Mouse (Mus musculus) thymus, adult 2 months (tissue): ENCODE measurements around the gene 0610037L13Rik. TPM values are rescaled to one million over a fixed set of nuclear protein-coding genes. Genes with fewer than 3 reads are reported as not detected.

Experiments used
- DNase-seq: peaks from one replicate; pipeline ENCODE4 v3.0.0; 2021
- H3K27ac ChIP-seq: fragments of 200-500 bp; 2 replicates; pipeline ENCODE4 v1.5.1; 2012; ENCODE audit warnings: low read length, control low read depth; ENCODE audit not compliant: control insufficient read depth, insufficient read depth
- H3K27me3 ChIP-seq: fragments of 200-500 bp; 2 replicates; pipeline ENCODE4 v1.6.1; 2012; ENCODE audit warnings: mild to moderate bottlenecking, low read length, moderate library complexity, mixed read lengths; ENCODE audit not compliant: control insufficient read depth, insufficient read depth
- H3K36me3 ChIP-seq: fragments of 200-500 bp; 2 replicates; pipeline ENCODE4 v1.6.1; 2012; ENCODE audit warnings: mild to moderate bottlenecking, low read length, moderate library complexity; ENCODE audit not compliant: control insufficient read depth, insufficient read depth
- H3K4me1 ChIP-seq: fragments of 200-500 bp; replicated peaks from 2 replicates; pipeline ENCODE4 v1.6.1; 2012; ENCODE audit warnings: low read length; ENCODE audit not compliant: control insufficient read depth, insufficient read depth
- H3K4me3 ChIP-seq: fragments of 200-500 bp; 2 replicates; pipeline ENCODE4 v1.5.1; 2012; ENCODE audit warnings: mild to moderate bottlenecking, low read length, control low read depth, moderate library complexity; ENCODE audit not compliant: control insufficient read depth, insufficient read depth
- CTCF ChIP-seq: fragments of 200-500 bp; IDR thresholded peaks from 2 replicates; pipeline ENCODE4 v1.5.1; 2012; ENCODE audit warnings: mild to moderate bottlenecking, control low read depth, low read length, moderate library complexity, borderline replicate concordance; ENCODE audit not compliant: control insufficient read depth, poor library complexity, insufficient read depth; ENCODE audit errors: extremely low read depth
- POLR2A ChIP-seq: fragments of 200-500 bp; IDR thresholded peaks from 2 replicates; pipeline ENCODE4 v1.6.1; 2012; ENCODE audit warnings: mild to moderate bottlenecking, low read length, control low read depth, moderate library complexity; ENCODE audit not compliant: control insufficient read depth, poor library complexity, insufficient read depth; ENCODE audit errors: extremely low read depth
- WGBS: fragments of 180-500 bp; shearing (Covaris S2); methylation state at CpG from one replicate; pipeline ENCODE4 v1.1.7; 2018; 5-methylcytosine and 5-hydroxymethylcytosine counted together
- polyA plus RNA-seq: library from polyadenylated mRNA; depleted of rRNA; stranded (reverse); fragments of >200 nt; gene quantifications from 2 replicates; pipeline ENCODE4 v1.2.3, GENCODE M21; 2012; rRNA removed

The 0610037L13Rik gene
- polyA plus RNA-seq, 1 experiment: 29.7 TPM

DNA sequence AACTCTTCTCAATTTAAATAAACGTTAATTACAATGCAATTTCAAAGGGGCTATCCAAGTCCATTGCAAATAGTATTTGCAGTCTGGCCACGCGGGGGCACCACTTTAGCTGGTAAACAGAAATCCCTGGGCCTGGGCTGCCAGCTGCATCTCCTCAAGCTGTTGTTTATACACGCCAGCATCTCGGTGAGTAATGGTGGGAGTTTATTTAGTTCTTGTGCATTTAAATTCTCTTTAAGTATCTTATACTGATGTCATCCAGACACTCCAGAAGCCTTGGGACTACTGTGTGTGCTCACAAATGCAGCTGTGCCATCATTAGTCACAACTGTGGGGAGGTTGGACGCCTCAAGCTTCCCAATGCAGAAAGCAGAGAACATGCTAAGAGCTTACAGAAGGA is 47.7 kb downstream of the 0610037L13Rik start:
- Histone ChIP-seq H3K27me3 (no peaks in the 10 kb centered on the region), H3K4me3 (no peak overlapping the region), H3K36me3 (no peaks in the 10 kb centered on the region), H3K27ac (no peak overlapping the region), H3K4me1 (peaks cover 18% of the 10 kb centered on the region)
- TF ChIP-seq CTCF: peak; percentile 59; the same call in 1 of the 2 replicates
- no peak for TF ChIP-seq POLR2A
- peak; percentile 59 for DNase-seq
- 36% methylated on average over 6 of the region's 6 CpGs for WGBS

- peaks cover 18% of the 10 kb centered on the region for H3K4me1 ChIP-seq
- no peaks in the 10 kb centered on the region for H3K36me3 ChIP-seq
- H3K4me3 ChIP-seq: no peak overlapping the region
- no peak for DNase-seq
- no peak overlapping the region for H3K27ac ChIP-seq
- no peaks in the 10 kb centered on the region for H3K27me3 ChIP-seq
- no peak for TF ChIP-seq POLR2A
- TF ChIP-seq CTCF: no peak
- 94% methylated on average over 2 of the region's 2 CpGs for WGBS
Observed at GRCm38 (mm10) chr4:107938124-107938523, 48.5 kb downstream of the 0610037L13Rik start.

- H3K27me3 ChIP-seq: no peaks in the 10 kb centered on the region
- H3K4me1 ChIP-seq: peaks cover 11% of the 10 kb centered on the region
- H3K36me3 ChIP-seq: no peaks in the 10 kb centered on the region
- WGBS: 96% methylated on average over 7 of the region's 7 CpGs
- TF ChIP-seq CTCF (no peak), POLR2A (no peak)
- DNase-seq: no peak
- no peak overlapping the region for H3K4me3 ChIP-seq
- H3K27ac ChIP-seq: no peak overlapping the region
Observed at GRCm38 (mm10) chr4:107942741-107943140, 53.1 kb downstream of the 0610037L13Rik start.

GRCm38 (mm10) chr4:107944141-107944540 is 54.5 kb downstream of the 0610037L13Rik start:
- no peak overlapping the region for H3K27ac ChIP-seq
- DNase-seq: no peak
- 94% methylated on average over 2 of the region's 2 CpGs for WGBS

More at GRCm38 (mm10) chr4:107944141-107944540, 54.5 kb downstream of the 0610037L13Rik start:
- TF ChIP-seq POLR2A (no peak), CTCF (no peak)
- Histone ChIP-seq H3K36me3 (no peaks in the 10 kb centered on the region), H3K4me1 (peaks cover 8% of the 10 kb centered on the region), H3K4me3 (no peak overlapping the region), H3K27me3 (no peaks in the 10 kb centered on the region)

Other genes starting within 250 kb of the 0610037L13Rik start
- gene Dmrtb1, start 205.6 kb upstream of the 0610037L13Rik start, polyA plus RNA-seq: 2.0 and 3.4 TPM in 2 replicates
- 45.6 and 64.7 TPM in 2 replicates for gene Lrp8, start 87.6 kb upstream of the 0610037L13Rik start, polyA plus RNA-seq
- 54.9 and 55.6 TPM in 2 replicates for gene Magoh, start 10.1 kb upstream of the 0610037L13Rik start, polyA plus RNA-seq
- 46.6 and 75.0 TPM in 2 replicates for gene Cpt2, start 33.8 kb downstream of the 0610037L13Rik start, polyA plus RNA-seq
- gene Slc1a7, start 78.5 kb downstream of the 0610037L13Rik start, polyA plus RNA-seq: 0.18 and 0.23 TPM in 2 replicates
- gene Podn, start 206.6 kb downstream of the 0610037L13Rik start, polyA plus RNA-seq: 5.7 and 12.0 TPM in 2 replicates